Mouse (Mus musculus) adrenal gland, postnatal 25 days (tissue): ENCODE measurements at regions not wholly inside any gene's neighbourhood (a gene's known extent, or its start where the extent isn't known, plus 50 kb on each side); places are given as distances from the start of the nearest gene placed in this dataset.

ENCODE experiments used
- DNase-seq: peaks from one replicate; pipeline ENCODE4 v3.0.0; 2021; ENCODE audit warnings: mixed read lengths

DNA sequence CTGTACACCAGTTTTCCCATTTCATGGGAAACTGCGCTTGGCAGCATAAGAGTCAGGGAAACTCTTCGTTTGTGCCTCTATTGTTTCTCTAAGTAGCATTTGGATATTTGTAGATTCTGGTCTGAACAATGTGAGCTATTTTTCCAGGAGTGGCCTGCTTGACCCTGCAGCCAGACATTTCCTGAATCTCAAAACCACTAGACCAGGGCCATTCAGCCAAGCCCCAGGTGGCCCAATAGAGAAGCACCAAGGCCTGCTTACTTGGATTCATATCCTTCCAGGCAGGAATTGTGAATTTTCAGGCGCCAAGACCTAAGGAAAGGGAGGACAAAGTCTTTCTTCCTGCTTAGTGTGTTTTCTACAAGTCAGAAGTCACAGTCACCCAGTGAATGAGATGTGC, 85.9 kb upstream of the Hs3st1 start:
- DNase-seq, result no peak

DNA sequence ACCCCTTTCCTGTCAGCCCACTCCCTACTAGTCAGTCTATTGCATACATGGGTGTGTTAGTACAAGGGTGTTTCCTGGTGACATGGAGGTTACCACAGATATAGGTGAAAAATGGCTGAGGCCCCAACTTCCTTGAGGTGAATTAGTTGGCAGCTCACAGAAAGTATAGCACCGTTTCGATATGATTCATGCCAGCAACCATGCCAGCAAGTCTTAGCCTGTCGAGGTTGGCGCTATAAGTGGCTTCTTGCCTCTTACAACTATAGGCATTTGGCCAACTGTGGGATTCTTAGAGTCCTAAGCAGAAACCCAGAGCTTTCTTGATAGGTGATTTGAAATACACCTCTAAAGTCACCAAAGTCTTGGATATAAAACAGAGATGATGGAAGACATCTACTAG, 85.3 kb upstream of the Hs3st1 start:
- DNase-seq, result no peak

DNA sequence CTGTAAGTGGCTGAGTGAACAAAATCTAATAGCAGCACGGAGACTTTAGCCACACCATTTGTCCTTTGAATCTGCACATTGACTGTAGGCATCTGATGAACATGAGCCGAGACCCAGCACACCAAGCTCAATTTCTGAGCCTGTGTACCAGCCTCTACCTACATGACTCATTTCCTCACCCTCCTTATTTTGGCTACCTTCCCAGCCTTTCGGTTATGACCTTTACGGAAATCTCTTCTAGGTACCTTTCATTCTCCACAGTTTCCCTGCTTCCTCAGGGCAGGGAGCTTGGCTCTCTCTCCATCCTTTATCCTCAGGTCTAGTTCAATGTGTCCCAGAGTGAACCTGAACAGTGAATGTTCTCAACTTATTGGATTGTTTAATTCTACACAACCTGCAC, 77.3 kb upstream of the Hs3st1 start:
- no peak for DNase-seq

- no peak for DNase-seq
Observed at GRCm38 (mm10) chr5:39824680-39825079, 69.4 kb upstream of the Hs3st1 start.

- no peak for DNase-seq
Observed at GRCm38 (mm10) chr5:39806643-39807042, 51.4 kb upstream of the Hs3st1 start.
